Mouse (Mus musculus): Measurements from ENCODE around the gene Gm3072. TPM values are rescaled to one million over a fixed set of nuclear protein-coding genes. Genes with fewer than 3 reads are reported as not detected.
"Not testable (repeated sequence)": the region's sequence is repeated elsewhere in the genome, so short reads cannot be mapped to it uniquely, and the experiment has no call there.

Gene Gm3072
- polyA plus RNA-seq (2015; fragmentation: Nextera tagmentation; extraction: Ambion mirVana): not detected in 2 replicates

DNA sequence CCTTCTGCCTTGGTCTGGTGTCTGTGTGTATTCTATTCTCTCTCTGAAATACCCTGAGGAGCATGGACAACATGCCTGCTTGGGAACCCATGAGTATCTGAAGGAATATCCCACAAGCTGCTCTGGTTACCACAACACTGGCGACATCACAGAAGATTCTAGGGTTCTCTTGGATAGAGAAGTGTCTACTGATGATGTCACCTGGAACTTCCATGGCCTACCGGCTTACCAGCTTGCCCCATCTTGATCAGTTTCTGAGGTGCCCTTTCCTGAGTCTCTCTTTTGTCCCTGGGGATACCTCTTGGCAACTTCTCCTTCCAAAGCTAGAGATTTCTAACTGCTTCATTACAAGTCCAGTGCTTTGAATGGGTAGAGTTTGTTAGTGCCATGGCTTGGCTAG is at the start of gene Gm3072:
Gene Gm3072 (minus strand): TSS at position 101 of the 400 bp plus-strand sequence.
- 94% methylated on average over 1 of the region's 2 CpGs for WGBS
- H3K36me3 ChIP-seq; H3K4me3 ChIP-seq (replicated peaks); H3K4me2 ChIP-seq; H3K9ac ChIP-seq (replicated peaks); H3K27ac ChIP-seq (replicated peaks); H3K9me3 ChIP-seq (replicated peaks); H3K4me1 ChIP-seq; H3K27me3 ChIP-seq (replicated peaks); ATAC-seq (ENCODE audit: low FRiP score): not testable (repeated sequence)

DNA sequence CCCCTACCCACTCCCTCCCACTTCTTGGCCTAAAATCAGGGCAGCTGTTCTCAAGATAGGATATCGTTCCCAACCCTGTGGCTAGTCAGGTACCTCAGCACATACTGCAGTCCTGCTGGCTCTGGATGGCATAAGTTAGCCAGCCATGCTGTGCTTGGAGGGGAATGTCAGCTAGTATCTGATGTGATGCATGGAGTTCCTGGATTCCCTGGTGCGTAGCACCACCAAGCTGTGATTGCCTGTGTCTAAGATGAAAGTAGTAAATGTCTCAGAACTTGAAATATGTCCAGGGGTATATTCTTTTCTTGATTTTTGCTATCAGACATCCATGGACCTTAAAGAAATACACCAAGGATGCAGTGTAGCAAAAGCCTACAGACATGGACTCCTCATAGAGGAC is 23.8 kb upstream of the Gm3072 start:
- 87% methylated on average over 2 of the region's 2 CpGs for WGBS
- H3K4me2 ChIP-seq; H3K9me3 ChIP-seq (replicated peaks); H3K4me1 ChIP-seq; H3K9ac ChIP-seq (replicated peaks); H3K27me3 ChIP-seq (replicated peaks); H3K4me3 ChIP-seq (replicated peaks); H3K27ac ChIP-seq (replicated peaks); ATAC-seq (ENCODE audit: low FRiP score); H3K36me3 ChIP-seq: not testable (repeated sequence)

- not testable (repeated sequence) for H3K36me3 ChIP-seq; ATAC-seq (ENCODE audit: low FRiP score); H3K4me1 ChIP-seq; H3K27me3 ChIP-seq (replicated peaks); H3K4me2 ChIP-seq; H3K9me3 ChIP-seq (replicated peaks); H3K4me3 ChIP-seq (replicated peaks); H3K9ac ChIP-seq (replicated peaks); H3K27ac ChIP-seq (replicated peaks)
- WGBS: no CpG with 5 or more reads among the region's 1 CpGs
These were observed 22.0 kb upstream of the Gm3072 start, which contains the start of gene Gm3676 for GRCm38 (mm10) chr14:41646387-41646786. Gene Gm3676 (minus strand): TSS chr14:41646487.

DNA sequence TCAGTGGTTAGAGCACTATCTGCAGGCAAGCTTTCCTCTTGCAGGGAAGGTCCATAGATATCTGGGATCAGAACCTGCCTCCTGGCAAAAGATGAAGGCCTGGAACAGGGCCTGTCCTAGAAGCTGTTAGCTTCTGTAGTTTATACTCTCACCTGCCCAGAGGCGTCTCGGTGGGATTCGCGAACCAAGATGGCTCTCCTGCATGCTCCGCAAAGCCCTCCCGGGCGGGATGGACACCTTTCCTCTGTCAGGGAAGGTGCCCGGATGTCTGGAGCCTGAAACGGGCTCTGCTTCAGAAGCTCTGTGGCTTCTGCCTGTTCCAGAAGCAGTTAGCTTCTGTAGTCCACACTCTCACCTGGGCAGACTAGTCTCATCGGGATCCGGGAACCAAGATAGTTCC is 5.7 kb upstream of the Gm3072 start:
- H3K9ac ChIP-seq (replicated peaks); H3K4me1 ChIP-seq; H3K4me3 ChIP-seq (replicated peaks); H3K27ac ChIP-seq (replicated peaks); ATAC-seq (ENCODE audit: low FRiP score); H3K4me2 ChIP-seq; H3K36me3 ChIP-seq; H3K27me3 ChIP-seq (replicated peaks); H3K9me3 ChIP-seq (replicated peaks): not testable (repeated sequence)
- 96% methylated on average over 9 of the region's 11 CpGs for WGBS

DNA sequence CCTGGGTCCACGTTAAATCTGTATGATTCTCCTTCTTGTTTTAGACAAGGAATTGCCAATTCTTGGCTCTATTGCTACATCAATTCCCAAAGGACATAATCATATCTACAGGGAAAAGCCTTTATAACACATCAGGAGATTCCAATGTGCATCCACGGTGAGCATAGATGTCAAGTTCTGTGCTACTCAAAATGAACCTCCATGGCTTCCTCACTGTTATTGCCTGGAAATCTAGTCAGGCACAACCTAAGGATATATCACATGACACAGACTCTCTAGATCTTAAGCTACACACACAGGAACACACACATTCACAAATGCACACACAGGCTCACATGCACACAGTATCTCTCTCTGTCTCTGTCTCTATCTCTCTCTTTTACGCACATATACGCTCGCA is 1.9 kb downstream of the Gm3072 start:
- H3K9ac ChIP-seq (replicated peaks): not testable (repeated sequence)
- whole genome bisulfite sequencing: 95% methylated on average over 4 of the region's 5 CpGs

GRCm38 (mm10) chr14:41610690-41611089 is 13.7 kb downstream of the Gm3072 start:
- H3K36me3 ChIP-seq; H3K4me1 ChIP-seq; H3K4me2 ChIP-seq; ATAC-seq (ENCODE audit: low FRiP score); H3K9ac ChIP-seq (replicated peaks); H3K27me3 ChIP-seq (replicated peaks); H3K4me3 ChIP-seq (replicated peaks); H3K27ac ChIP-seq (replicated peaks); H3K9me3 ChIP-seq (replicated peaks): not testable (repeated sequence)
- WGBS: 84% methylated on average over 1 of the region's 1 CpGs

More for the DNA sequence above, 1.9 kb downstream of the Gm3072 start:
- ATAC-seq (ENCODE audit: low FRiP score); H3K36me3 ChIP-seq; H3K27ac ChIP-seq (replicated peaks); H3K4me1 ChIP-seq; H3K27me3 ChIP-seq (replicated peaks); H3K9me3 ChIP-seq (replicated peaks); H3K4me3 ChIP-seq (replicated peaks); H3K4me2 ChIP-seq: not testable (repeated sequence)

GRCm38 (mm10) chr14:41600935-41601334 is 23.5 kb downstream of the Gm3072 start:
- not testable (repeated sequence) for H3K4me3 ChIP-seq (replicated peaks); ATAC-seq (ENCODE audit: low FRiP score); H3K4me1 ChIP-seq; H3K9ac ChIP-seq (replicated peaks); H3K27ac ChIP-seq (replicated peaks); H3K9me3 ChIP-seq (replicated peaks); H3K4me2 ChIP-seq; H3K36me3 ChIP-seq; H3K27me3 ChIP-seq (replicated peaks)
- 96% methylated on average over 15 of the region's 15 CpGs for WGBS

DNA sequence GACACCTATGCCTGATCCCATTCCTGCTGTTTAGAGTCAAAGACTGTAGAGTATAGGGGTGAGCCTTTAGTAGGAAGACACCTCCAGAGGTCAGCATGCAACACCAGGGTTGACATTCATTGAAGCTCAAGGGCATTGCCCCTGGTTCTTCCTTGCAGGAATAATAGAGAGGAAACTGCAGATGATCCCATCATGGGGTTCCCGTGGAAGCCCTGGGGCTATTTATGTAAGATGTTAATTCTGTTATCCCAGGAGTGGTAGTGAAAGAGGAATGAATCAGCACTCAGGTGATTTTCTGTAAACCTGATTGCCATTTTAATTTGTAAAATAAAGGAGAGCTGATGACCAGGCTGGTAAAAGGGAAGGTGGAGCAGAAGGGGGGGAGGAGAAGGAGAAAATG is 38.1 kb downstream of the Gm3072 start:
- H3K9ac ChIP-seq (replicated peaks); H3K4me3 ChIP-seq (replicated peaks); H3K27me3 ChIP-seq (replicated peaks); H3K4me1 ChIP-seq; H3K4me2 ChIP-seq; H3K27ac ChIP-seq (replicated peaks); H3K36me3 ChIP-seq; H3K9me3 ChIP-seq (replicated peaks); ATAC-seq (ENCODE audit: low FRiP score): not testable (repeated sequence)
- 78% methylated on average over 1 of the region's 1 CpGs for WGBS

- not testable (repeated sequence) for H3K4me3 ChIP-seq (replicated peaks); ATAC-seq (ENCODE audit: low FRiP score); H3K27ac ChIP-seq (replicated peaks); H3K4me2 ChIP-seq; H3K9me3 ChIP-seq (replicated peaks); H3K27me3 ChIP-seq (replicated peaks); H3K9ac ChIP-seq (replicated peaks); H3K36me3 ChIP-seq; H3K4me1 ChIP-seq
- no CpG with 5 or more reads among the region's 1 CpGs for WGBS
These were observed 51.5 kb downstream of the Gm3072 start, which contains the start of gene 1700049E17Rik2 for GRCm38 (mm10) chr14:41572911-41573310. Gene 1700049E17Rik2 (plus strand): TSS chr14:41573211.

Other genes with a start within 250 kb of the Gm3072 start
- gene Gm7945, start 238.2 kb downstream of the Gm3072 start, polyA plus RNA-seq (2015; fragmentation: Nextera tagmentation; extraction: Ambion mirVana): 0.12 TPM in 1 of 2 replicates, not detected in the other
- not detected in 2 replicates for gene Gm6482, start 216.3 kb downstream of the Gm3072 start, polyA plus RNA-seq (2015; fragmentation: Nextera tagmentation; extraction: Ambion mirVana)
- gene Gm7954, start 171.1 kb downstream of the Gm3072 start, polyA plus RNA-seq (2015; fragmentation: Nextera tagmentation; extraction: Ambion mirVana): not detected in 2 replicates
- gene Gm3486, start 135.1 kb downstream of the Gm3072 start, polyA plus RNA-seq (2015; fragmentation: Nextera tagmentation; extraction: Ambion mirVana): 0.18 TPM in 1 of 2 replicates, not detected in the other
- not detected in 2 replicates for gene Gm7970, start 69.0 kb downstream of the Gm3072 start, polyA plus RNA-seq (2015; fragmentation: Nextera tagmentation; extraction: Ambion mirVana)
- gene 1700049E17Rik2, start 51.4 kb downstream of the Gm3072 start, polyA plus RNA-seq (2015; fragmentation: Nextera tagmentation; extraction: Ambion mirVana): not detected in 2 replicates
- gene Gm3676, start 21.9 kb upstream of the Gm3072 start, polyA plus RNA-seq (2015; fragmentation: Nextera tagmentation; extraction: Ambion mirVana): not detected in 2 replicates
- not detected in 2 replicates for gene Gm8068, start 77.3 kb upstream of the Gm3072 start, polyA plus RNA-seq (2015; fragmentation: Nextera tagmentation; extraction: Ambion mirVana)
- gene Gm7929, start 126.0 kb upstream of the Gm3072 start, polyA plus RNA-seq (2015; fragmentation: Nextera tagmentation; extraction: Ambion mirVana): not detected in 2 replicates
- not detected in 2 replicates for gene Gm47189, start 147.8 kb upstream of the Gm3072 start, polyA plus RNA-seq (2015; fragmentation: Nextera tagmentation; extraction: Ambion mirVana)

All from neural tube, embryonic 15.5 days (tissue).